Mouse (Mus musculus) activated CD4-positive, CD25-positive, alpha-beta regulatory T cell, adult 4 months (primary cell): ENCODE measurements around the gene Tlr11. TPM values are rescaled to one million over a fixed set of nuclear protein-coding genes. Genes with fewer than 3 reads are reported as not detected.

ENCODE experiments used
- ATAC-seq: one replicate; pipeline ENCODE4 v1.8.0; 2017
- polyA plus RNA-seq, 2 experiments: library from polyadenylated mRNA; unstranded; fragments of 100-300 nt; shearing (Covaris generic); gene quantifications; one replicate each; pipeline ENCODE4 v1.2.1; 2017

The Tlr11 gene
- polyA plus RNA-seq = not detected

DNA sequence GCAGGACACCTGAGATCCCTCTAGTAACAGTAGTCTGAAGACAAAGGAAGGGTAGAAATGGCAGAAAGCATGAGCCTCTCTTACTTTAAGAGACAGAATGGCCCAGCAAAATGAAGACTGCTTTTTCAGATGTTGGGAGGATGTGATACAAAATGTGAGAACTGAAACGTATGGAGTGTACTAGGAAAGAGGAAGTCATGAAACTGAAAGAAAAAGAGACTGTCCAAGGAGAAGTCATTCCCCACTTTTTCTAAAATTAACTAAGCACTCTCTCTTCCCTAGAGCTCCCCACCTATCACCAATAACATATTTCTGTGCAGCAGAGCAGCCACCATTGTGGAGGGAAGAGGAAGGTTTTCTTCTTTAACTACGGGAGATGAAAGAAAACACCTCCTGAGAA lies at the start of gene Tlr11:
Gene Tlr11 (plus strand): TSS at position 322 of the 400 bp plus-strand sequence.
- ATAC-seq = no peak

DNA sequence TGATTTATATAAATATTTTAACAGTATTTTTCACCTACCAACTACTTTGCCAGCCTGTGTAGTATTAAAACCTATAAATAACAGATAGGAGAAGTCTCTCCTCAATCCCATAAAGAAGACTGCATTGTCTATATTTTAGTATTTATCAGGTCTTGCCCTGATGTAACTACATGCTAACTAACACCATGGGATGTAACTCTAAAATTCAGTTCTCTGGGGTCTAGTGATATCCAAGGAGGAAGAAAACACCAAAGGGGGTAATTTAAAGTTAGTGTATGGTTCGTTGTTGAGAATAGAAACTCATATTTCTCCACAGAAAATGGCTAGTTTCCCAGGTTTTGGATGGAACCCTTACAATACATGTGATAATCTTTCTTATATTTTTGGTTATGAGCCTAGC lies 31.1 kb upstream of the Tlr11 start, which contains the start of gene Olfr734:
Gene Olfr734 (minus strand): TSS at position 101 of the 400 bp plus-strand sequence.
- no peak for ATAC-seq

DNA sequence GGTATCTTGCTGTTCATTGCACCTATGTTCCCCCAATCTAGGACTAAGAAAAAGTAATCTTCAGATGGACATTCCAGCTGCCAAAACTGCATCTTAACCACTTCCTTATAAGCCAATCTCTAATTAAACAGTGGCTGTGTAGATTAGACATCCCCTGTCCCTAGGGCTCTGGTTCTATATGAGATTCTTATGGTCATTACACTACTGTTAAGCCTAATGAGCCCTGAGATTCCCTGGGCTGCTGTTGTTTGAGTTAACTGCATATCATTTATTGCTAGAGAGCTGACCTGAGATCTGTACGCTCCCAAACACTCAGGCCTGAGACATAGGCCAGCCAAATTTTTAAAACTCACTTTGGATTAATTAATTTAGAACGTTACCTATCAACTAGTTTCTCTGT lies 8.9 kb upstream of the Tlr11 start, which contains the start of gene Olfr735:
Gene Olfr735 (minus strand): TSS at position 77 of the 400 bp plus-strand sequence.
- ATAC-seq = no peak

DNA sequence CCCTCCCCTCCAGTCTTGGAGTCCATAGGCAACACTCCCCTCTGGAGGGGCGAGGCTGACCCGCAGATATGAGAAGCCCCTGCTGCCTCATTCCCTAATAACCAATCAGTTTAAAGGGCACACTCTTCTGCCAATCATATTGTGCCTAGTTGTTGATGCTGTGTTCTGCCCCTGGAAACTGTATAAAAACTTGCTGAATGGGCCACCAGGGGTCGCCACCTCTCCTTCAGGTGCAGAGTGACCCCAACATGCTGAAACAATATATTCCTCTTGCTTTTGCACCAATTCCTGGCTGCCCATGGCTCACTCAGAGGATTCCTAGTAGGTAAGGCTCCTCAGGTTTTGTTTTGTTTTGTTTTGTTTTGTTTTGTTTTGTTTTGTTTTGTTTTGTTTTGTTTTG lies 5.3 kb upstream of the Tlr11 start:
- no peak for ATAC-seq

DNA sequence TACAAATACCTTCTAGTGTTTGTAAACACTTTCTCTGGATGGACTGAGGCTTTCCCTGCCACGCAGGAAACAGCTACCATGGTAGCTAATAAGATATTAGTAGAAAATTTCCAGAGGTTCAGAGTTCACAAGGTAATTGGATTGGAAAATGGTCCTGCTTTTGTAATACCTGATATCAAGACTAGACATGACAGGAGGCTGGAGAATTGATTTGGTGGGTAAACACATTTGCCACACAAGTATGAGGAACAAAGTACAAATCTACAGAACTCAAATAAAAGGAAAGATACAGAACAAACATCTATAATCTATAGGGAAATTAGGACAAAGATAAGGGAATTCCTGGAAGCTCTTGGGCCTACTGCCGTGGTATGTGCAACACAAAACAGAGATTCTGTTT lies 989 bp upstream of the Tlr11 start:
- no peak for ATAC-seq

DNA sequence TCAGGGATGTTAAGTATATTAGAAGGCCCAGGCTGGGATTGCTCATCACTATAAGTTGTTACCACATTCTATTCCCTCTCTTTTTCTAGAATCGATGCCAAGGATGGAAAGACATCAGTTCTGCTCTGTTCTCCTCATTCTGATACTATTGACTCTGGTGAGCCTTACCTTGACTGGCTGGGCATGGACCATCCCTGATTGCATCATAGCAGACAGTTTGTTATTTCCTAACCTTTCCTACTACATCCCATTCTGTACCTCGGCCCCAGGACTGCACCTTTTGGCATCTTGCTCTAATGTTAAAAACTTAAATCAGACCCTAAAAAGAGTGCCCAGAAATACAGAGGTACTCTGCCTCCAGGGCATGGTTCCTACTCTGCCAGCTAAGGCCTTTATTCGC lies 2.8 kb downstream of the Tlr11 start:
- ATAC-seq = no peak

DNA sequence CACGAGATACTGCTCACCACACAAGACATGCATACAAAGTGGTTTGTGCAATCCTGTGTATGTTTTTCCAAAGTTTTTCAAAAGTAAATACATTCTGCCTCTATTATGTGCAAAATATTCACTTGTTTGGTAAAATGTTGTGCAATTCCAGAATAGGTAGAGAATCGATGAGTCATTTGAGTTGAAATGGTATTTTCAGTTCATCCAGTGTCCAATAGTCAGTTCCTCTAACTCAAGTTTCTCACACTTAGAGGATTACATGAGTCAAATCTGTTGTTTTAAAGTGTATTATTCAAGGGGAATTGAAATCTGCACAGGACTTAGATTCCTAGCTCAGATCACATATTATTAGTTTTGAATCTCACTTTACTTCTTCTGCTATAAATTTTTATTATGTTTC lies 5.8 kb downstream of the Tlr11 start:
- ATAC-seq = no peak

DNA sequence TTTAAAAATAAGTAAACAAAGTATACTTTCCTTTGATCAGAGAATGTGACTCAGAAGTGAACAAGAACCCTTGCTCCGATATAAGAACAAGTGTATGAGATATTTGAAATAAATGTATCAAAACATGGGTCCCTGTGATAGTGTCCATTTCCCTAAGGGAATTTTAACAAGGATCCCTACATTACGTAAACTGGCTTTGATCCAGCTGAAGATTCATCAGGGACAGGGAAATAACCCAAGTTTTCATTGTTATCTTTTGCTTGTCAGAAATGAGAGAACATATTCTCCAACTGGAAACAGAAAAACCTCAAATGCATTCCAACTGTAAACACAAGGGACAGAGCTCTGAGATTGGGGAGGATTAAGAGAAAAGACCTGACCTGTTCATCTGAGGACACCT lies 23.1 kb downstream of the Tlr11 start, which contains the start of gene Olfr736:
Gene Olfr736 (plus strand): TSS at position 301 of the 400 bp plus-strand sequence.
- no peak for ATAC-seq

DNA sequence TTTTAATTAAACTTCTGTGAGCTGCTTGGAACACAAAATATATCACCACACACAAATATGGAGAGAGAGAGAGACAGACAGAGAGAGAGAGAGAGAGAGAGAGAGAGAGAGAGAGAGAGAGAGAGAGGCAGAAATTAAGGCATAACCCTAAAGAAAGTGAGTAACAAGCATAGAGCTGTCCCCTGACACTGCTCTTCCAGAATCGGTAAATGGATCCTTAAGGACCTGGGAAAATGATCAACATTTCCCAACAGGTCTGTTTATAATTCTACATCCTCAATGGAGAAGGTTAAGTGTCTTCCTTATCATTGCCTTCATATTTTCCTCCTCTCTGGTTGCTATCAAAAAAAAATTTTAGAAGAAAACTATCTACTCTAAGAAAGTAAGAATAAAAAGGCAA lies 49.6 kb downstream of the Tlr11 start, which contains the start of gene Olfr738:
Gene Olfr738 (plus strand): TSS at position 301 of the 400 bp plus-strand sequence.
- ATAC-seq = no peak

Other genes with a start within 250 kb of the Tlr11 start
- gene Olfr727, start 234.7 kb upstream of the Tlr11 start, polyA plus RNA-seq = under 1 TPM in 1 of 2 experiments, not detected in 1; 0.21 TPM
- gene Olfr728, start 215.2 kb upstream of the Tlr11 start, polyA plus RNA-seq = not detected
- not detected for gene Olfr729, start 205.0 kb upstream of the Tlr11 start, polyA plus RNA-seq
- not detected for gene Olfr730, start 169.7 kb upstream of the Tlr11 start, polyA plus RNA-seq
- gene Olfr731, start 116.0 kb upstream of the Tlr11 start, polyA plus RNA-seq = not detected
- gene Olfr732, start 73.7 kb upstream of the Tlr11 start, polyA plus RNA-seq = under 1 TPM in 1 of 2 experiments, not detected in 1; 0.17 TPM
- gene Olfr733, start 56.4 kb upstream of the Tlr11 start, polyA plus RNA-seq = under 1 TPM in 1 of 2 experiments, not detected in 1; 0.28 TPM
- gene Olfr734, start 31.2 kb upstream of the Tlr11 start, polyA plus RNA-seq = not detected
- not detected for gene Olfr735, start 9.0 kb upstream of the Tlr11 start, polyA plus RNA-seq
- gene Olfr736, start 23.2 kb downstream of the Tlr11 start, polyA plus RNA-seq = not detected
- gene Olfr738, start 49.7 kb downstream of the Tlr11 start, polyA plus RNA-seq = not detected
- gene Olfr739, start 60.7 kb downstream of the Tlr11 start, polyA plus RNA-seq = not detected
- not detected for gene Olfr740, start 87.6 kb downstream of the Tlr11 start, polyA plus RNA-seq
- gene Olfr741, start 114.8 kb downstream of the Tlr11 start, polyA plus RNA-seq = not detected
- gene Olfr742, start 145.7 kb downstream of the Tlr11 start, polyA plus RNA-seq = under 1 TPM in 1 of 2 experiments, not detected in 1; 0.25 TPM
- gene Olfr743, start 163.9 kb downstream of the Tlr11 start, polyA plus RNA-seq = not detected